Mouse (Mus musculus) thymus, postnatal 0 days (tissue): ENCODE measurements around the gene Trabd2b. TPM values are rescaled to one million over a fixed set of nuclear protein-coding genes. Genes with fewer than 3 reads are reported as not detected.

Source experiments
- DNase-seq: peaks from one replicate; pipeline ENCODE4 v3.0.0-alpha.2; 2015; ENCODE audit warnings: low spot score
- polyA plus RNA-seq: library from polyadenylated mRNA; unstranded; fragments of >200 nt; fragmentation: Nextera tagmentation; extraction: Ambion mirVana; gene quantifications from 2 replicates; pipeline ENCODE4 v1.2.1, GENCODE M21; 2015

Gene Trabd2b
- polyA plus RNA-seq, 1 experiment from 2014 or later = 0.12 TPM

GRCm38 (mm10) chr4:114492157-114492556 lies 85.6 kb downstream of the Trabd2b start:
- no peak for DNase-seq

GRCm38 (mm10) chr4:114494035-114494434 lies 87.5 kb downstream of the Trabd2b start:
- no peak for DNase-seq

GRCm38 (mm10) chr4:114495688-114496426 lies 89.3 kb downstream of the Trabd2b start:
- DNase-seq = no peak

GRCm38 (mm10) chr4:114499650-114500049 lies 93.1 kb downstream of the Trabd2b start:
- DNase-seq = no peak

- no peak for DNase-seq
These were observed 93.8 kb downstream of the Trabd2b start for GRCm38 (mm10) chr4:114500317-114500716.

GRCm38 (mm10) chr4:114501048-114501447 lies 94.5 kb downstream of the Trabd2b start:
- no peak for DNase-seq

GRCm38 (mm10) chr4:114501611-114502010 lies 95.1 kb downstream of the Trabd2b start:
- DNase-seq = no peak

GRCm38 (mm10) chr4:114504227-114505041 lies 97.9 kb downstream of the Trabd2b start:
- DNase-seq = no peak

GRCm38 (mm10) chr4:114509601-114510000 lies 103.1 kb downstream of the Trabd2b start:
- no peak for DNase-seq

GRCm38 (mm10) chr4:114511649-114512048 lies 105.1 kb downstream of the Trabd2b start:
- no peak for DNase-seq

GRCm38 (mm10) chr4:114513149-114513548 lies 106.6 kb downstream of the Trabd2b start:
- no peak for DNase-seq

GRCm38 (mm10) chr4:114515330-114515771 lies 108.8 kb downstream of the Trabd2b start:
- no peak for DNase-seq

- no peak for DNase-seq
These were observed 110.1 kb downstream of the Trabd2b start for GRCm38 (mm10) chr4:114516651-114517050.

GRCm38 (mm10) chr4:114518061-114518460 lies 111.5 kb downstream of the Trabd2b start:
- no peak for DNase-seq

GRCm38 (mm10) chr4:114518571-114518970 lies 112.0 kb downstream of the Trabd2b start:
- DNase-seq = no peak

- DNase-seq = no peak
These were observed 112.8 kb downstream of the Trabd2b start for GRCm38 (mm10) chr4:114519321-114519720.

- no peak for DNase-seq
These were observed 113.4 kb downstream of the Trabd2b start for GRCm38 (mm10) chr4:114519966-114520365.

GRCm38 (mm10) chr4:114523335-114524188 lies 117.0 kb downstream of the Trabd2b start:
- DNase-seq = no peak

- no peak for DNase-seq
These were observed 125.1 kb downstream of the Trabd2b start for GRCm38 (mm10) chr4:114531591-114531990.

- DNase-seq = no peak
These were observed 127.6 kb downstream of the Trabd2b start for GRCm38 (mm10) chr4:114533894-114534754.
